Mouse (Mus musculus) thymus, adult 18-20 months (tissue): Measurements from ENCODE around the gene Nanos2.
A peak's percentile ranks its signal among the peaks of the same experiment; 100 is the strongest.

ENCODE experiments used
- DNase-seq, 2 experiments: peaks; one replicate each; pipeline ENCODE4 v3.0.0; 2022; ENCODE audit warnings: mixed read lengths in 2 of 2

Gene Nanos2

GRCm38 (mm10) chr7:18991660-18992293 lies 4.6 kb downstream of the Nanos2 start:
- peak in 1 of 2 experiments; percentile 32 for DNase-seq

GRCm38 (mm10) chr7:18992294-18992675 lies 5.1 kb downstream of the Nanos2 start:
- no peak for DNase-seq

GRCm38 (mm10) chr7:18993036-18993435 lies 5.8 kb downstream of the Nanos2 start:
- DNase-seq: no peak

- no peak for DNase-seq
Measured at GRCm38 (mm10) chr7:18998835-18999234, 11.6 kb downstream of the Nanos2 start.

- DNase-seq: peak; percentile 36 to 45
Measured at GRCm38 (mm10) chr7:19000421-19000820, 13.2 kb downstream of the Nanos2 start.

GRCm38 (mm10) chr7:19001066-19001806 lies 14.0 kb downstream of the Nanos2 start:
- peak; percentile 93 to 96 for DNase-seq

GRCm38 (mm10) chr7:19001807-19002085 lies 14.5 kb downstream of the Nanos2 start:
- DNase-seq: no peak

GRCm38 (mm10) chr7:19002115-19002514 lies 14.9 kb downstream of the Nanos2 start:
- no peak for DNase-seq

GRCm38 (mm10) chr7:19002848-19003498 lies 15.8 kb downstream of the Nanos2 start:
- DNase-seq: peak; percentile 37 to 71

- peak; percentile 85 to 93 for DNase-seq
Measured at GRCm38 (mm10) chr7:19003902-19004630, 16.9 kb downstream of the Nanos2 start, which contains the start of gene Irf2bp1. Gene Irf2bp1, plus strand, starts transcription at chr7:19004044.

GRCm38 (mm10) chr7:19004631-19005079 lies 17.5 kb downstream of the Nanos2 start:
- no peak for DNase-seq

GRCm38 (mm10) chr7:19005417-19006121 lies 18.4 kb downstream of the Nanos2 start:
- DNase-seq: no peak

- DNase-seq: peak; percentile 48 to 61
Measured at GRCm38 (mm10) chr7:19006476-19006875, 19.3 kb downstream of the Nanos2 start.

- no peak for DNase-seq
Measured at GRCm38 (mm10) chr7:19007026-19007977, 20.1 kb downstream of the Nanos2 start.

GRCm38 (mm10) chr7:19010581-19010980 lies 23.4 kb downstream of the Nanos2 start:
- DNase-seq: no peak

GRCm38 (mm10) chr7:19012025-19012621 lies 24.9 kb downstream of the Nanos2 start:
- DNase-seq: no peak

- no peak for DNase-seq
Measured at GRCm38 (mm10) chr7:19012882-19013281, 25.7 kb downstream of the Nanos2 start.

- DNase-seq: no peak
Measured at GRCm38 (mm10) chr7:19014452-19014851, 27.3 kb downstream of the Nanos2 start.

- DNase-seq: no peak
Measured at GRCm38 (mm10) chr7:19016042-19016441, 28.8 kb downstream of the Nanos2 start.

GRCm38 (mm10) chr7:19017909-19018308 lies 30.7 kb downstream of the Nanos2 start:
- DNase-seq: no peak

- no peak for DNase-seq
Measured at GRCm38 (mm10) chr7:19021048-19021447, 33.8 kb downstream of the Nanos2 start.
